Mouse (Mus musculus) liver, embryonic 16.5 days (tissue): ENCODE data around the gene Gm9945. TPM values are rescaled to one million over a fixed set of nuclear protein-coding genes. Genes with fewer than 3 reads are reported as not detected.
A peak's percentile ranks its signal among the peaks of the same experiment; 100 is the strongest.

ENCODE experiments used
- ATAC-seq: fragments of 200-750 bp; cut with Nextera tagmentation; 2 replicates; pipeline ENCODE4 v1.8.0; 2017; ENCODE audit warnings: low read depth, mild to moderate bottlenecking, moderate number of reproducible peaks, moderate library complexity
- H3K27ac ChIP-seq: fragments of 300-500 bp; sonication (generic); 2 replicates; pipeline ENCODE4 v1.5.1; 2014; ENCODE audit warnings: mild to moderate bottlenecking, low read length
- H3K27me3 ChIP-seq: fragments of 300-500 bp; sonication (generic); 2 replicates; pipeline ENCODE4 v1.6.1; 2014; ENCODE audit warnings: low read depth, low read length, mixed read lengths; ENCODE audit not compliant: control insufficient read depth, insufficient read depth
- H3K36me3 ChIP-seq: fragments of 300-500 bp; sonication (generic); 2 replicates; pipeline ENCODE4 v1.6.1; 2014; ENCODE audit warnings: mild to moderate bottlenecking; ENCODE audit not compliant: control insufficient read depth, insufficient read depth
- H3K4me1 ChIP-seq: fragments of 300-500 bp; sonication (generic); 2 replicates; pipeline ENCODE4 v1.6.1; 2014; ENCODE audit warnings: low read depth, low read length, mixed read lengths; ENCODE audit not compliant: control insufficient read depth
- H3K4me2 ChIP-seq: fragments of 300-500 bp; sonication (generic); 2 replicates; pipeline ENCODE4 v1.6.1; 2014; ENCODE audit warnings: low read depth, low read length, mixed read lengths
- H3K4me3 ChIP-seq: fragments of 300-500 bp; sonication (generic); 2 replicates; pipeline ENCODE4 v1.5.1; 2014; ENCODE audit warnings: low read depth, mild to moderate bottlenecking, low read length
- H3K9ac ChIP-seq: fragments of 300-500 bp; sonication (generic); 2 replicates; pipeline ENCODE4 v1.6.1; 2014; ENCODE audit warnings: low read depth, low read length
- H3K9me3 ChIP-seq: fragments of 300-500 bp; sonication (generic); replicated peaks from 2 replicates; pipeline ENCODE4 v1.6.1; 2016; ENCODE audit warnings: low read length; ENCODE audit not compliant: control insufficient read depth
- WGBS: fragments of 180-500 bp; shearing (Covaris S2); extraction: QIAGEN DNeasy Blood & Tissue Kit; methylation state at CpG from one replicate; pipeline ENCODE4 v1.1.7; 2014; ENCODE audit not compliant: insufficient replicate concordance; 5-methylcytosine and 5-hydroxymethylcytosine counted together
- polyA plus RNA-seq: library from polyadenylated mRNA; unstranded; fragments of >200 nt; fragmentation: Nextera tagmentation; extraction: Ambion mirVana; gene quantifications from 2 replicates; pipeline ENCODE4 v1.2.1, GENCODE M21; 2015

The Gm9945 gene
- polyA plus RNA-seq, 1 experiment from 2014 or later, result 0.64 TPM

DNA sequence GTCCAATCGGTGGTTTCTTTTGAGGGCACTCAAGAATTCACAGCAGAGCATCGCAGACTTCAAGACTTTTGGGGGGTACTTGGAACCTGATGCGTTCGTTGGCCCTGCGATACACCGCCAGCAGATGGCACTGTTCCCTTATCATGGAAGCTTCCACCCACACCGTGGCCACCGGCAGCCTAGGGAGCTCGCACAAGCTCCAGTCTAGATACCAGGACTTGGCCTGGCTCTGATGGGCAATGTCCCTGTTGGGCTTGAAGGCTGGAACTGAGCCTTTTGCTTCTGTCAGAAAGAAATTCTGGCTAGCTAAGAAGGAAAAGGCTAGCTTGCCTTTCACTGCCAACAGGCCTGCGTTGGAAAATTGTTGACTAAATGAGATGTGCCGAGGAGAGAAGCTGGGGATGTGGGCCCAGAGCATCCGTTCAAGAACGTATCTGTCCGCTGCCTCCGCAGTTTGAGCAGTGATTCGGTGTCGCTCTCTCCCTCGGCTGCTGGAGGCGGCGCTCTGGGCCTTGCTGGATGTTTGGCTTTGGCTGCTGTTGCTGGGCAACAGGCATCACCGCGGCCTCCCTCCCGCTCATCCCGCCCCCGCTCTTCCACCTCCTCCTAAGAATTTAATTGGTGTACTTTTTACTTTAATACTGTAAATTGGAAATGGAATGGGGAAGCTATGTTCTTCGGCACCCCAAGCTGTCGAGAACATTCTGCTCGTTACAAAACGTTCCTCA, 9.8 kb upstream of the Gm9945 start, which contains the start of gene Gm9837:
Gm9837 (minus strand) TSS at position 512 of the 728 bp plus-strand sequence.
- Histone ChIP-seq H3K4me3 (no peak within 1 kb of the TSS), H3K36me3 (no peaks in the 10 kb centered on the region), H3K27me3 (peaks cover 56% of the 10 kb centered on the region), H3K9ac (no peak within 1 kb of the TSS), H3K9me3 (no peaks in the 10 kb centered on the region), H3K4me1 (peaks cover 7% of the 10 kb centered on the region), H3K27ac (no peak within 1 kb of the TSS), H3K4me2 (0 out of 2 replicates have a peak within 1 kb of the TSS, but pooled peaks have one; percentile 10)
- ATAC-seq, result peak; percentile 80
- WGBS, result 8% methylated on average over 29 of the region's 29 CpGs

DNA sequence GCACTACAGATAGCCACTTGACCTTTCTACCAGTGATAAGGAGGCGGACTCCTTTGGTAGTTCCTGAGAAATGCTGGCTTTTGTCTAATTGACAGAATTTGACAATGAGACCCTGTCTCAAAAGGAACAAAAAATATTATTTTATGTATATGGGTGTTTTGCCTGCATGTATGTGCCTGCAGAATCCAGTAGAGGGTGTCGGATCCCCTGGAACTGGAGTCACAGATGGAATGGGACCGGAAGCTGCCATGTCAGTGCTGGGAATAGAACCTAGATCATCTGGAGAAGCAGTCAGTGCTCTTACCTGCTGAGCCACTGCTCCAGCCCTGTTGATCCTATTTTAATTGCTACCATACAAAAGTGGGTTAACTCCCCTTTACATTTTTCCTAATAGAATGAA, 7.3 kb upstream of the Gm9945 start:
- H3K9me3 ChIP-seq, result no peaks in the 10 kb centered on the region
- H3K4me2 ChIP-seq, result no peak overlapping the region
- H3K4me1 ChIP-seq, result peaks cover 5% of the 10 kb centered on the region
- H3K36me3 ChIP-seq, result peaks cover under 1% of the 10 kb centered on the region
- H3K4me3 ChIP-seq, result no peak overlapping the region
- no peak for ATAC-seq
- no peak overlapping the region for H3K27ac ChIP-seq
- peaks cover 59% of the 10 kb centered on the region for H3K27me3 ChIP-seq
- no peak overlapping the region for H3K9ac ChIP-seq
- 59% methylated on average over 3 of the region's 3 CpGs for WGBS

DNA sequence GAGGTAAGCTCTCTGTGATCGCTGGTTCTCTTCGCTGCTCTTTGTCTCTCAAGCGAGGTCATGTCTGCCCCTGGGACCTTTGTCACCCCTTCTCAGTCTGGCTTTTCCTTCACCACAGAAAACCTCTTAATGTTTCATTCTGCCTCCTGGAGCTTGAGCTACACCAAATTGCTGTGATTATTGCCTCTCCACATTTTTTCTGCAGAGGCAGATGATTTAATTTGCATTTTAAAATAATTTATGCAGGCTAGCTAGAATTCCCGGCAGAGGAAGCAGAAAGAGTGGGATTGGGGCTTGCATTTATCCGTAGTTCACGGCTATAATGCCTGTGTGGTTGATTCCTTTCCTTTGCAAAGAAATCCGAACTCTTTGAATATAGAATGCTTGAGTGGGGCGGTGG, 4.3 kb upstream of the Gm9945 start:
- Histone ChIP-seq H3K9ac (no peak overlapping the region), H3K9me3 (no peaks in the 10 kb centered on the region), H3K27me3 (peaks cover 73% of the 10 kb centered on the region), H3K36me3 (peaks cover 4% of the 10 kb centered on the region), H3K4me2 (no peak overlapping the region), H3K27ac (no peak overlapping the region), H3K4me1 (peaks cover 23% of the 10 kb centered on the region), H3K4me3 (no peak overlapping the region)
- 30% methylated on average over 8 of the region's 8 CpGs for WGBS
- ATAC-seq, result no peak

DNA sequence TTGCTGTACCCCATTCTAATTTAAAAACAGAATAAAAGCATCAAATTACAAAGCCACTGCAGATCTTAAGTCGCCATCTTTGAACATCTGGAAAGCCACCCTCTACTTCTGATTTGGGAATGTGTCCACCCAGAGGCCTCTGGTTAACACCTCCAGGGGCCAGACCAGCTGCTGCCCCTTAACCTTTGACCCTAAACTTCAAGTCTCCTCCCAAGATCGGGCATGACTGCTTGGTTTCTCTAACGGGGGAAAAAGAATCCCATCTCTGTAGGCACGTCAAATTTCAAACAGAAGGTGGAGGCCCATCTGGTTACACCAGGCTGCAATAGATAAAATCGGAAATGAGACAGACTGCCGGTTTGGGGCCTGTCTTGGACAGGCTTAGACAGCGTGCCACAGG, 2.1 kb upstream of the Gm9945 start:
- Histone ChIP-seq H3K36me3 (peaks cover 4% of the 10 kb centered on the region), H3K9ac (peak overlapping the region; percentile 80), H3K27me3 (peaks cover 59% of the 10 kb centered on the region), H3K27ac (0 out of 2 replicates have a peak overlapping the region, but pooled peaks have one; percentile 2), H3K4me1 (peaks cover 40% of the 10 kb centered on the region), H3K9me3 (no peaks in the 10 kb centered on the region), H3K4me2 (peak overlapping the region; percentile 72), H3K4me3 (peak overlapping the region; percentile 82)
- WGBS, result 27% methylated on average over 7 of the region's 7 CpGs
- ATAC-seq, result no peak

DNA sequence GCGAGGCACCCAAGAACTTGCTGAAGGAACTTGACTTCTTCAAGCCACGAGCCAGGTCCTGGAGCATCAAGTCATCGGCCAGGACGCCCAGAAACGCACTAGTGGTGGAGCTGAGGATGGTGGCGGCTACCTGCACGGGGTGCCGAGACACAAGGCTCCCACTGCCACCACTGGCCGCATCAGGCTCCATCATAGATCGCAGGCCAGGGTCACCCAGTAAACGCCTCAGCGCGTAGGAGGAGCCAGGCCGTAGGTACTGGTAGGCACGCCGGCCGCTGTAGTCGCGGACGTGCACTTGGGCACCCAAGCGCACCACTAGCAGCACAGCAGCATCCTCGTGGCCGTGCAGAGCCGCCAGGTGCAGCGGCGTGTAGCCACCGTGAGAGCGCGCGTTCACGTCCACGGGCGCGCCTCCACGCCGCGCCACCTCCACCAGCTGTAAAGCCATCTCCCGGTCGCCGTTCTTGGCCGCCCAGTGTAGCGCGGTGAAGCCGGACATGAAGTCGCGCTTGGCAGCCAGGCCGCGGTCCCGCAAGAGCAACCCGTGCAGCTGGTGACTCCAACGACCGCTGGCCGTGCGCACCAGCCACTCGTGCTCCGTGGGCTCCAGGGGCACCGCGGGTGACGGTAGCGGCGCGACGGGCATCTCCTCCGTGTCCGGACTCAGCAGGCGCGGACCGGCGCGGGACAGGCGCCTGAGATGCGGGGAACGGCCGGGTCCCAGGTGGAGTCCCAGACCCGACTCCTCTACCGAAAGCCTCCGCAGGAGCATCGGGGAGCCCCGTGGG, 1.4 kb upstream of the Gm9945 start:
- no peaks in the 10 kb centered on the region for H3K9me3 ChIP-seq
- peaks cover 54% of the 10 kb centered on the region for H3K27me3 ChIP-seq
- H3K4me1 ChIP-seq, result peaks cover 46% of the 10 kb centered on the region
- H3K36me3 ChIP-seq, result peaks cover 4% of the 10 kb centered on the region
- peak overlapping the region; percentile 98; the same call in 1 of the 2 replicates for H3K27ac ChIP-seq
- ATAC-seq, result no peak
- H3K4me3 ChIP-seq, result peak overlapping the region; percentile 82
- peak overlapping the region; percentile 80 for H3K9ac ChIP-seq
- 6% methylated on average over 79 of the region's 79 CpGs for WGBS
- peak overlapping the region; percentile 72 for H3K4me2 ChIP-seq

DNA sequence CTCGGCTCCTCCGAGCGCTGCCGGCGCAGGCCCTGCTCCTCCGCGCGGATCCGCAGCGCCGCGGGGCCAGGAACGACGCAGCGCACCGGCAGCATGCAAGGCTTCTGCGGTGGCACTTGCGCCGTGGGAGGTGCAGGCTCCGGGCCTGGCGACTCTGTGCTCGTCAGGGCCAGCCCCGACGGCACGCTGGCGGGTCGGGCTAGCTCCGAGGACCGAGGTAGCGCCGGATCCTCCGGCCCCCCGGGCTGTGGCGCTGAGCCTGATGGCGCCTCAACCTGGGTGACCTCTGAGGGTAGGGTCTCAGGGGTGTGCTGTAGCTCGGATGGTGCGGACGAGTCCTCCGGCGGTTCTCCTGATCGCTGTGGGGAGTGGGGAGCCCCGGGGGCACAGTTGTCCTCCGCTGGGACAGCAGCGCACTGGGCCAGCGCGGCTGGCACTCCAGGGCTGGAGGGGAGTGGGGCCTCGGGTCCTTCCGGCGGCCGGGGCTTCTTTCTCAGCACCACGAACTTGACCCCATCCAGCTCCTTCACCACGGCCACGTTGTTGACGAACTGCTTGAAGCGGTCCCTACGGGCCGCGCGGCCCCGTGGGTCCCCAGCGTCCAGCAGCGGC, 689 bp upstream of the Gm9945 start:
- H3K9ac ChIP-seq, result peak overlapping the region; percentile 80
- H3K4me3 ChIP-seq, result peak overlapping the region; percentile 82
- peaks cover 52% of the 10 kb centered on the region for H3K4me1 ChIP-seq
- H3K27ac ChIP-seq, result peak overlapping the region; percentile 98
- peaks cover 50% of the 10 kb centered on the region for H3K27me3 ChIP-seq
- H3K36me3 ChIP-seq, result peaks cover 4% of the 10 kb centered on the region
- ATAC-seq, result no peak
- peak overlapping the region; percentile 72 for H3K4me2 ChIP-seq
- no peaks in the 10 kb centered on the region for H3K9me3 ChIP-seq
- under 1% methylated on average over 62 of the region's 62 CpGs for WGBS

DNA sequence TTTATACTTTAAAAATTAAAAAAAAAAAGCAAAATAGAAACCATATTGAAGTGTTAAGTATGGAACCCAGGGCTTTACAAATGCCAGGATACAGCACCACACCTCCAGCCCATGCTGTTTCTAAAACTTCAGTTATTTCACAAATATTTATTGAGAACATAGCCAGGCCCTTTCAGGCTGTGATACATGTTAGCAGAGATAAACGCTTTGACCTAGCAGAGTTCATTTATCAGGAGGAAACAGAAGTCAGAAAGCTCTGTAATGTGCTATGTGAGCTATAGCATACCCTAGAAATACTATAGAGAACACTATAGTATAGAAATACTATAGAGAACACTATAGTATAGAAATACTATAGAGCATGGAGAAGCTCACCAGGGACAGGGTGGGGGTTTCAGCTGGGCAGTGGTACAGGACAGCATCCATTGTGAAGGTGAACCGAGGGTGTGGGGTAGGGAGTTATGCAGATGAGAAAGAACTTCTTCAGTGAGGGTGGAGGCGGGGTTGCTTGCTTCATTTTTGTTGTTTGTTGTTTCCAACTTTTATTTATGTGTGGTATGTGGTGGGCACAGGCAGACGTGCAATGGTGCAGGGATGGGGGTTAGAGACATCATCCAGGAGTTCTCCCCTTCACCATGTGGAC, 1.2 kb downstream of the Gm9945 start:
- H3K27ac ChIP-seq, result peak overlapping the region; percentile 98
- peaks cover 38% of the 10 kb centered on the region for H3K27me3 ChIP-seq
- H3K4me2 ChIP-seq, result peak overlapping the region; percentile 72
- H3K4me1 ChIP-seq, result peaks cover 62% of the 10 kb centered on the region
- peak overlapping the region; percentile 80 for H3K9ac ChIP-seq
- peak overlapping the region; percentile 82 for H3K4me3 ChIP-seq
- H3K9me3 ChIP-seq, result no peaks in the 10 kb centered on the region
- peaks cover 4% of the 10 kb centered on the region for H3K36me3 ChIP-seq
- peak; percentile 72 for ATAC-seq
- WGBS, result 27% methylated on average over 4 of the region's 4 CpGs

DNA sequence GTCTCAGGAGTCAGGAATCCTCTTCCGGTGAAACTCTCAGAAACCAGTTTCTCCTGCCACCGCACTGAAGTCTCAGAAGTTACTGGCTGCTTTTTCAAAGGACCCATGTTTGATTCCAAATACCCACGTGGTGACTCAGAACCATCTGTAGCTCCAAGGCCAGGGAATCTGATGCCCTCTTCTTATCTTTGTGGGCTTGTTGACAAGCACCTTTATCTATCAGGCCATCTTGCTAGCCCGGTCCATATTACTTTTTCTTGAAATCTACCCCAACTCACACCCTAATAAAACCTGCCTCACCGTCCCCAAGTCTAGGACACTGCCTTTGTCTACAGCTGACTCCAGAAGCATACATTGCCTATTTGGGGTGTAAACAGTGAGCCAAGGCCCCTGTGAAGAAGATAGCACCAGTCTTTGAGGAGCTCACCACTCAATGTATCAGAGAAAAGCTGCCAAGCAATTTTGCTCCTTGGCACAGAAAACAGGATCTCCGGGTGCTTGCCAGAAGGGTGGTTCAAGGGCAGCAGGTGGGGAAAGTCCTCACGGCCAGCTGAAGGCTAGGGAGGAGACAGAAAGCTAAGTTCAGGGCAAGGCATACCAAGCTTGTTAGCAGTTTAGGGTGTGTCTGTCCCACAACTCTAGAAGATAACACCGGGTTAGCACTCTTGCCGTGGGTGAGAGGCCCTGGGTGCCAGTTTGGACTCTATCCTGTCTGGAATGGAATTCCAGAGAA, 3.4 kb downstream of the Gm9945 start:
- H3K36me3 ChIP-seq, result no peaks in the 10 kb centered on the region
- H3K9me3 ChIP-seq, result no peaks in the 10 kb centered on the region
- peak overlapping the region; percentile 56 for H3K4me2 ChIP-seq
- peak overlapping the region; percentile 98 for H3K27ac ChIP-seq
- H3K4me3 ChIP-seq, result peak overlapping the region; percentile 39
- ATAC-seq, result peak; percentile 80
- H3K4me1 ChIP-seq, result peaks cover 64% of the 10 kb centered on the region
- peaks cover 36% of the 10 kb centered on the region for H3K27me3 ChIP-seq
- peak overlapping the region; percentile 64 for H3K9ac ChIP-seq
- WGBS, result 27% methylated on average over 9 of the region's 9 CpGs
